Mouse (Mus musculus) T-cell, adult 2 months (primary cell): ENCODE measurements around the gene Fam114a2.
A peak's percentile ranks its signal among the peaks of the same experiment; 100 is the strongest.

Experiments
- DNase-seq: peaks from one replicate; pipeline ENCODE4 v3.0.0; 2022; ENCODE audit warnings: low spot score

The Fam114a2 gene

DNA sequence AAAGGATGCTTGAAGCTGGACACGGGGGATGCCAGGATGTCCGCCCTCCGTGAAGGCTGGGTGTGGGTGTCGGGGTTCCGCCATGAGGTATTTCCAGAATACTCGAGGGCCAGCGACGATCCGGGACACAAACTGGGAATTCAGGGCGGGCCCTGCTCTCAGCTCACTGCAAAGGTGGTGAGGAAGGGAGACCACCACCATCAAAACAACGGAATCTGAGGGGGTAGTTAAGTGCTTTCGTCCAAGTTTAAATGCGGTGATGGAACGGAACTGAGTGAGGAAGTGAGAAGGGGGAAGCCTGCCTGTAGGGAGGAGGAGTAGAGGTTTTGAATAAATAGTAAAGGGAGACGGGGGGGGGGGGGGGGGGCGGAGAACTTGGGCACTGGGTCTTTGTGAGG, 333 bp upstream of the Fam114a2 start:
- no peak for DNase-seq

- DNase-seq: no peak
These were observed 1.4 kb downstream of the Fam114a2 start for GRCm38 (mm10) chr11:57516946-57517441.

GRCm38 (mm10) chr11:57515218-57515617, 3.2 kb downstream of the Fam114a2 start:
- no peak for DNase-seq

GRCm38 (mm10) chr11:57506899-57507298, 11.5 kb downstream of the Fam114a2 start:
- no peak for DNase-seq

DNA sequence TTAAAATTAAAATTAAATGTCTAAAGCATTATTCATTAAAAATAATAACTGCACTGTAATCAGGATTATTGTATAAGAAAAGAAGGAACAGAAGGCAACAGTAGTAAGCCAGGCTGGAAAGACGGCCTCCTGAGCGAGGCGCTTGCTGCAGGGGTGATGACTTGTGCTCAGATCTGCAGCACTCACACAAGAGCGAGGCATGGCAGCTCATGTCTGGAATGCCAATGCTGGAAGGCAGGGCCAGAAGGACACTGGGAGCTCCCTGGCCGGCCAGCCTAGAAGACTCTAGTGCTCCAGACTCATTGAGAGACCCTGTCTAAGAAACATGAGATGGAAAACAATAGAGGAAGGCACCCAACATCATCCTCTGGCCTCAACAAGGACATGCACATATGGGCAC, 15.3 kb downstream of the Fam114a2 start:
- DNase-seq: no peak

- no peak for DNase-seq
These were observed 20.2 kb downstream of the Fam114a2 start for GRCm38 (mm10) chr11:57498215-57498614.

DNA sequence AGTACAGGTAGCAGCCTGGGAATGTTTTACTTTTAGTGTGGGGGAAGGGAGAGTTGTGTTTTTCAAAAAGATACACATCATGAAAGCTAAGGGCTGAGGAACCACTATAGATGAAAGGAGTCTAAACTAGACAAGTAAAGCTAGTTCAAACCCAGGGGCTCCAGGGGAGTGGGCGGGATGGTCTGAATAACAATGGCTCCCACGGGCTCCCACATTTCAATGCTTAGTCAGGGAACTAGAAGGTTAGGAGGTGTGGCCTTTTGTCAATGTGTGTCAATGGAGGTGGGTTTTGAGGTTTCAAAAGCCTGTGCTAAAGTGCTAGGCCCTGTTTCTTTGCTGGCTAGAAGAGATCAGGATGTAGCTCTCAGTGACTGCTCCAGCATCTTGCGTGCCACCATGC, 20.7 kb downstream of the Fam114a2 start:
- no peak for DNase-seq

GRCm38 (mm10) chr11:57496462-57497039, 21.9 kb downstream of the Fam114a2 start:
- DNase-seq: no peak

- DNase-seq: no peak
These were observed 30.0 kb downstream of the Fam114a2 start for GRCm38 (mm10) chr11:57488436-57488835.

DNA sequence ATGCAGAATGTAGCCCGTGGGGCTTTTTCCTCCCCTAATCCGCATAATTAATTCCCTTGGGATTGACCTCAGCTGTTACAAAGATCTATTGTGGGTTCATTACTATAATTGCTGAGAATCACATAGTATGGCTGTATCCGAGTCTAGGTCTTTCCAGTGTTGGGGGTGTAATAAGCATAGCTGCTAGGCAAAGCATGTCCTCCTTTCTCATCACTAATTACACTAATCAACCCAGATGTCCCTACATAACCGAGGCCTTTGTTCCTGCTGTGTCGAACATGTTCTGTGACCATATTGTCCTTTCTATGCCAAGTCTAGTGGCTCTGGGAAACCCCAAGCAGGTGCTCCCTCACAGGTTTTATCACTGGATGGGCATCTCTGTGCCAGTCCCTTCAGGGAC, 40.3 kb downstream of the Fam114a2 start:
- DNase-seq: no peak

DNA sequence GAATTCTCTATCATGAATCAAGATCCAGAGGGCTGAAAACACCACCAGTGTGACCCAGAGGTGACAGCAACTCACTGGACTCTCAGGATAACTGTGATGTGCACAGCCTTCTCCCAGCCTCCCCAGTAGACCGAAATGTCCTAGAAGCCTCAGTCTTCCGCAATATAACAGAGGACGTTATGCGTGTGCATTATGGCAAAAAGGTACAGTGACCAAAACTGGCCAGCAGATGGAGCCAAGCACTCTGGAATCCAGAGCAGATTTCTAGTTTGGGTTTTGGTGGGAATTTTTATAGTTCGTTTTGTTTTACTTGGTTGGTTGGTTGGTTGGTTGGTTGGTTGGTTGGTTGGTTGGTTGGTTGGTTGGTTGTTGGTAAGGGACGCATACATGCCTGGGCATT, 43.3 kb downstream of the Fam114a2 start:
- DNase-seq: no peak

- DNase-seq: no peak
These were observed 44.0 kb downstream of the Fam114a2 start for GRCm38 (mm10) chr11:57474296-57474941.

- DNase-seq: no peak
These were observed 47.4 kb downstream of the Fam114a2 start for GRCm38 (mm10) chr11:57470979-57471378.

DNA sequence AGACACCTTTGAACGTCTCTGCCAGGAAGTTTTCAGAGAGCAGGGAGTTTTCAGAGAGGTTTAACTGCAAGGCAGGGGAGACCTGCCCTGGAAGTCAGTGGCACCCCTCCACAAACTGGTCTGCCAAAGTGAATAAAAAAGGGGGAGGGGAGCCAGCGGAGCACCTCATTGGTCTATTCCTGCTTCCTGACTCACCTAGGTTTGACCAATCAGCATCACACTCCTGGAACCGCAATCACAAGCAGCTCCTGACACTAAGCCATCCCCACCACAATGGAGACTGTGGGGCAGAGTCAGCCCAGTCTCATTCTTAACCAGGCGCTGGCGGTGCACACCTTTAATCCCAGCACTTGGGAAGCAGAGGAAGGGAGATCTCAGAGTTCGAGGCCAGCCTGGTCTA, 48.4 kb downstream of the Fam114a2 start:
- no peak for DNase-seq

DNA sequence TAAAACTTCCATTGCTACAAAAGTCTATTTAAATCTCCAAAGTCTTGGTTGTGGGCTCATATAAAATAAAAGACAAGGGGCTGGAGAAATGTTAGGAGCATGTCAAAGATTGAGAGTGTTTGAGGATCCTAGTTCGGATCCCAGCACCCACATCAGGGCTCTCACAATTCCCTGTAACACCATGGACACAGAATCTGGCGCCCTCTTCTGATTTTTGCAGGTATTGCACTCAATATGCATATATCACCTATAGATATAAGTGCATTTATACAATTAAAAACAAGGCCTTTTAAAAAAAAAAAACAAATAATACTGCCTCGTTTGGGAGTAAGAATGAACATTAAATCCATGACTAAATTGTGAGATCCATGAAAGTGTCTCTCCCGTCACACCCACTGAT, 49.7 kb downstream of the Fam114a2 start:
- DNase-seq: peak; percentile 10

DNA sequence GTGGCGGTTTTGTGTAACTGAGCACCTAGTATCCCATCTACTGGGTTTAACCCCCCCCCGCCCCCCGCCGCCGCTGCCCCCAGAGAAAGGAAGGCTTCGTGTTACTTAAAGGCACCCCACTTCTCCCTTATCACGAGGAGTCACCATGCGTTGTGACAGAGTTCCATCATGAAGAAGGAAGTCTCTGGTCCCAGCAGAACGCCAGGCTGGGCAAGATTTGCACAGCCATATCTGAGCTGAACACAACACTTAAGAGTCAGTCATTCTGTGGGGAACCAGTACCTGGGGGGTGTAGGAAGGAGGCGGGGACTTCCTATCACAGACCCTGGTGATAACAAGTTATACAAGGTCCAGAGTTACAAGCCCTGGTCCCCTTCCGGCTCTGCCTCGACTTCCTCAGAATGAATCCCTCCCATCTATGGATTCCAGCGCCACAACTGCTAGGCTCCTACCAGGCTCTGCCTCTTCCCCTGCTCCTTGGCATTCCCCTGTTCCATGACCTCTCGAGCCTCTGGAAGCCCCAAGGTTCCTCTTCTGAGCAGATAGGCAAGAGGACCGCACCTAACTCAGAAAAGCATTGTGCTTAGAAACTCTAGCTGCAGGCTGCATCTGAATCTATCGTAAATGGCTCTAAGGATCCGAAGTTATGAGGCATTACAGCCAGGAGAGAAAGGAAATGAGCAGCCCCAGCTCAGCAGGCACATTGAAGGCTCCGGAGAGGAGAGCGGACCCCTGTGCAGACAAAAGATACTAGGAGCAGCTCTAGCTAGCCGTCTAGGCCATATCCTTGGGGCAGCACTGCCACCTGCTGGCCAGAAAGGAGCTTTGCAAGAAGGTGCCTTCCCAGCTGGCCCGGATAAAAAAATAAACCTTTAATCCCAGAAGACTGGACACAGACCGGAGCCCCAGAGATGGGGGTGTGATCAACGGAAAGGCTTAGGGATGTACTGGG, 51.0 kb downstream of the Fam114a2 start:
- DNase-seq: peak; percentile 53

DNA sequence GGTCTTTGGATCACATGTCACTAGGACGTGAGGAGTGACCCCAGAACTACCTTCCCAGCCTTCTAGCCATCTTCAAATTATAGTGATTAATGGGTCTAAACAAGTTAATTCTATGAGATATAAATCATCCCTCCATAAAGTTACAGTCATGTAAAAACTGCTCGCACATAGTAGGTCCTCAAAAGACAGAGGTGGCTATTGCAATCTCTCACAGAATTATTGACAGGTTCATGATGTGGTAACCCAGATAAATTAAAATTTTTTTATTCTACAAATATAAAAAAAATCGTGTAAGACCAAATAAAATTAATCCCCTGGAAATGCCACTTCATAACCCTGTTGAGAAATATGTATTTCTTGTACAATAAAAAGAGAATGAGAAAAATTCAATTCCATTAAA, 52.6 kb downstream of the Fam114a2 start:
- no peak for DNase-seq

DNA sequence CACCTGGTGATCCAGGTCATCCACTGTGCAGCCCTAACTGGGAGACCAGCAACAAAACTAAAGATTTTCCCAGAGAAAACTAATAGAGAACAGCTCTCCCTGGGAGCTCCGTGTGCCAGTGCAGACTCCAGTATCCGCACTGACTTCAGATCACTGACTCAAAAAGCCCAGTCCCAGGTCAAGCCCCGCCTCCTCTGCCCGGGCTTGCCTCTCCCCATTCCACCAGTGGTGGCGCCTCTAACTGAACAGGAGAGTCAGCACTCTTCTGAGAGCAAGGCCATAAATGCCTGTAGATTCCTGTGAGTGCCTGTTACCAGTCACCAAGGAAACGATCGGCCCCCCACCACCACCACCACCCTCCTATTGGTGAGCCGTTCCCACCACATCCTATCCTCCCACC, 53.4 kb downstream of the Fam114a2 start:
- no peak for DNase-seq

DNA sequence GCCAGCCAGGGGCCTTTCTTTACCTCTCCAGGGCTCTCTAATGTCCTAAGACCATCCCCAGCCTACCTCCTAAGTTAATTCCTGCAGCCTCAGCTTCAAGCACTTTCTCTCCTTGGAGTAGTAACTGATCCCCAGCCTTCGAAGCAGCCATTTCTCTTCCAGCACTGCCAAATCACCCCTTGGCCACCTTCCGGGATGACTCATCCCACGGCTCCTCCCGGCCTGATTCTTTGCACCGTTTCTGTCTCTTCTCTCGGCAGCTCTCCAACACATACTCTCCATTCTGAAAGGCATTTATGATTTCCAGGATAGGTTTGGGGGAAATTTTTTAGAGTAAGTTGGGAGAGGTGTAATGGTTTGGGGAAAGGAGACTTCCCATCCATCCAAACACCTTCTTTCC, 58.7 kb downstream of the Fam114a2 start:
- DNase-seq: no peak

- no peak for DNase-seq
These were observed 64.0 kb downstream of the Fam114a2 start for GRCm38 (mm10) chr11:57454421-57454820.

DNA sequence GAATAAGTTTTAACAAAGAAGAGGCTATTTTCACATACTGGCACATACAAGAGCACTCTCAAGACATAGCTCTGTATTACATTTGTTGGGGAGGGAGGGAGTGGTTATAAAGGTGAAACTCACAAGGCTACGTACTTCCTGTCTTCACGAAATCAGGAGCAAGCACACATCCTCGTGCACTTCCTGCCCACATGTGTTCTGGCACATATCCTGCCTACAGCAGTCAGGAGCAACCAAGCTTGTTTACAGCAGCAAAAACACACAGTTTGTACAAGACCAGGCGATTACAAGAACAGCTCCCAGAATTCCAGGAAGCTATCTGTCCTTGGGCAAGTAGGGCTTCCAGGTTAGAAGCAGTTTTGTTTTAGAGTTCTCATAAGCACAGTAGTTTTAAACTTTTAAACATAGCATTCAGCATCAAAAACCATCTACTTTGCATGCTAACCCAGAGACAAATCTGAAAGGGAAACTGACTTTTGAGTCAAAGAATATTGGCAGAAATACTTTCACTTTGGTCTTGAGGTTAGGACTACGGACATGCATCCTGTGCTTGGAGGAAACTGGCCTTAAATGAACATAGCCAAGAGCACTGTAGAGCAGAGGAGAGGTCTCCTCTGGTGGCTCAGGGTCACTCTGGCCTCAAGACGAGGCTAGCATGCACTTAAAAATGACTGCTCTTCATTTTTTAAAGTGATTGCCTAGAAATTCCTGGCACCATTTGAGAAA, 73.0 kb downstream of the Fam114a2 start:
- DNase-seq: peak; percentile 68

GRCm38 (mm10) chr11:57434153-57434552, 84.3 kb downstream of the Fam114a2 start:
- no peak for DNase-seq
